In the genomic region with DNA sequence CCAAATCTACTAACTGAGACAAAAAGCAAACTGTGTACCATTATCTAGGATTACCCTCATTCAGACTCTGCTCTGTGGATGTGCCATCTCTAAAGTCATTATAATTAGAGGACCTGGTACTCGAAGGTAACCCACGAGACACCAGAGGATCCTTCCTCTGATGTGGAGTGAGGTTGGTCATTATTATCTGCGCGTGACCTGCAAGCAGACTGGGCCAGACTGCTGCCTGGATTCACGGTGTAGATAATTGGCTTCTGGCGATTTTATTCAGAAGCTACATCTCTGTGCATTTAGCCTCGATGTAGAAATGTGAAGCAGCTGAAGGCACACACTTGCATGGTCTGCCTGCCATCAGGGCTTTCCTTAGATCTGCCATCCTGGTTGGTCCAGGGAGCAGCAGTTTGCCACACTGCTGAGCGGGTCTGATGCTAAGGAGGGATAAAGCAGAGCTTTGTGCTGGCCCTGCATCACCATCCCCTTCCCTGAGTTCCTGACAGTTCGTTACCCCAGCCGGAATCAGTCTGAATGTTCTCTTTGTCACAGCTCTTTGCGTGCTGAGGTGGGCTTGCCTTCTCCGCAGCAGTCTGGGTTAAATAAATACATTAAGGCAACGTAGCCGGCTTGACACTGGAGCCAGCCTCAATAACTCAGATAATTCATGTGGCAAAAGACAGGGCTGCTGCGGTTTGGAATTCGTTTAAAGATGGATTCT, we compare ENCODE assay signal across 8 mouse cellular contexts.
DNase-seq lines count a peak whose midpoint lies in the region; ATAC-seq lines count a peak whose summit lies in the region.
"Had no signal": no experiment of that assay in that cellular context is flagged by ENCODE, and none has a peak within 500 bp of the region (broad histone marks: within the 10 kb centered on the region; RNA-seq: fewer than 3 reads in every experiment).

No protein-coding gene starts in this region.

- no peaks in the 10 kb centered on the region for H3K27me3 ChIP-seq in forebrain, embryonic 10.5 days (ENCODE audit: poor library complexity, severe bottlenecking)
- H3K27me3 ChIP-seq in intestine, embryonic 16.5 days (replicated peaks; ENCODE audit: control insufficient read depth, insufficient read depth, low read length): no peaks in the 10 kb centered on the region
- H3K27me3 ChIP-seq in neural tube, embryonic 12.5 days (replicated peaks): no peaks in the 10 kb centered on the region; the same call in 1 of the 2 replicates
- H3K27me3 ChIP-seq: liver, embryonic 15.5 days had no signal

- DNase-seq in embryo, embryonic 11 days: peak; percentile 66
- DNase-seq in forebrain, embryonic 10.5 days (ENCODE audit: extremely low spot score, low spot score): no peak
- DNase-seq in thymus, postnatal 25 days: no peak
- no peak for DNase-seq in left cerebral cortex, postnatal 10 days (ENCODE audit: extremely low spot score in 1 of 2, low spot score in 2 of 2)

- 39% methylated on average over 16 of the region's 16 CpGs for WGBS in forebrain, embryonic 10.5 days
- 38% methylated on average over 16 of the region's 16 CpGs for WGBS in intestine, embryonic 16.5 days
- WGBS in neural tube, embryonic 12.5 days: 28% methylated on average over 16 of the region's 16 CpGs

- peak overlapping the region; percentile 37; the same call in 1 of the 2 replicates for H3K9ac ChIP-seq in intestine, embryonic 16.5 days (ENCODE audit: low read depth, low read length)
- H3K9ac ChIP-seq in neural tube, embryonic 12.5 days: peak overlapping the region; percentile 29; the same call in 1 of the 2 replicates
- H3K9ac ChIP-seq: liver, embryonic 15.5 days had no signal

- H3K27ac ChIP-seq in forebrain, embryonic 10.5 days: peak overlapping the region; percentile 74
- H3K27ac ChIP-seq in intestine, embryonic 16.5 days (ENCODE audit: low read length): peak overlapping the region; percentile 65
- H3K27ac ChIP-seq in neural tube, embryonic 12.5 days: peak overlapping the region; percentile 7; the same call in 1 of the 2 replicates
- H3K27ac ChIP-seq: liver, embryonic 15.5 days had no signal

- H3K9me3 ChIP-seq in forebrain, embryonic 10.5 days: peaks cover 5% of the 10 kb centered on the region
- peaks cover 7% of the 10 kb centered on the region; the same call in 1 of the 2 replicates for H3K9me3 ChIP-seq in intestine, embryonic 16.5 days (ENCODE audit: control insufficient read depth, low read length)
- H3K9me3 ChIP-seq in neural tube, embryonic 12.5 days: peaks cover 11% of the 10 kb centered on the region
- H3K9me3 ChIP-seq: liver, embryonic 15.5 days had no signal

- H3K4me1 ChIP-seq in forebrain, embryonic 10.5 days: peaks cover 17% of the 10 kb centered on the region
- peaks cover 8% of the 10 kb centered on the region; the same call in 1 of the 2 replicates for H3K4me1 ChIP-seq in intestine, embryonic 16.5 days (ENCODE audit: control insufficient read depth, insufficient read depth, low read length)
- H3K4me1 ChIP-seq in neural tube, embryonic 12.5 days: peaks cover 13% of the 10 kb centered on the region
- H3K4me1 ChIP-seq: liver, embryonic 15.5 days had no signal

- H3K4me3 ChIP-seq in forebrain, embryonic 10.5 days: no peak overlapping the region
- H3K4me3 ChIP-seq in intestine, embryonic 16.5 days (ENCODE audit: low read length): no peak overlapping the region
- no peak overlapping the region for H3K4me3 ChIP-seq in neural tube, embryonic 12.5 days
- H3K4me3 ChIP-seq: liver, embryonic 15.5 days had no signal

- H3K36me3 ChIP-seq in forebrain, embryonic 10.5 days (replicated peaks): no peaks in the 10 kb centered on the region
- H3K36me3 ChIP-seq in intestine, embryonic 16.5 days (ENCODE audit: control insufficient read depth, insufficient read depth, low read length): no peaks in the 10 kb centered on the region
- peaks cover 3% of the 10 kb centered on the region; the same call in 1 of the 2 replicates for H3K36me3 ChIP-seq in neural tube, embryonic 12.5 days
- H3K36me3 ChIP-seq: liver, embryonic 15.5 days had no signal

- H3K4me2 ChIP-seq in intestine, embryonic 16.5 days (ENCODE audit: low read depth, low read length): no peak overlapping the region
- H3K4me2 ChIP-seq in neural tube, embryonic 12.5 days (replicated peaks): peak overlapping the region; percentile 34
- H3K4me2 ChIP-seq: liver, embryonic 15.5 days had no signal

- no peak for ATAC-seq in intestine, embryonic 16.5 days
- ATAC-seq in neural tube, embryonic 12.5 days (ENCODE audit: low FRiP score, low read depth): no peak
- ATAC-seq in inflammation-experienced regulatory T-cells, adult 6 months: no peak

- intact Hi-C loops in left cerebral cortex, postnatal 10 days (cut with DNase I): no loop called here

Comparison
In these comparisons a context has a peak if more than half of its experiments do, and no peak if none do; other contexts are left out.
1. H3K27ac ChIP-seq: peak in every context shown above with its lines; median percentile 74 in forebrain, embryonic 10.5 days; 65 in intestine, embryonic 16.5 days; 7 in neural tube, embryonic 12.5 days.